Mouse (Mus musculus) thymus, adult 2 months (tissue): ENCODE results near the gene Cachd1.

Experiments
- CTCF ChIP-seq: fragments of 200-500 bp; IDR thresholded peaks from 2 replicates; pipeline ENCODE4 v1.5.1; 2012; ENCODE audit warnings: mild to moderate bottlenecking, control low read depth, low read length, moderate library complexity, borderline replicate concordance; ENCODE audit not compliant: control insufficient read depth, poor library complexity, insufficient read depth; ENCODE audit errors: extremely low read depth
- POLR2A ChIP-seq: fragments of 200-500 bp; IDR thresholded peaks from 2 replicates; pipeline ENCODE4 v1.6.1; 2012; ENCODE audit warnings: mild to moderate bottlenecking, low read length, control low read depth, moderate library complexity; ENCODE audit not compliant: control insufficient read depth, poor library complexity, insufficient read depth; ENCODE audit errors: extremely low read depth

DNA sequence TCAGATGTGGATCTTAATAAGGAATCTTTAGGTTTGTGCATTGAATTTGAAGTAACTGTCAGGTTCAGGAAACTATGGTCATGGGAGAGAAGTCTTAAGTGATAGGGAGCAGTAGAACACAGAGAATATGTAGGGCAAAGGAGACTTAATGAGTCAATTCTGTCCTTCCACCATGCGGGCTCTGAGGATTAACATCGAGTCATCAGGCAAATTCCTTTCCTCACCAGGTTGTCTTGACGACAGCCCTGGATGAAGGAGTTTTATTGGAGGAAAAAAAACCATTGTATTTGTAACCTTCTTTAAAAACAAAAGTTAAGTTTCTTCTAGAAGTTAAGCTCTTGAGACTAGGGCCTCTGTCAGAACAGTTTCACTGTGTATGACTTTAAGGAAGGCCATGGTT is 100.9 kb downstream of the Cachd1 start:
- no peak for TF ChIP-seq POLR2A
- TF ChIP-seq CTCF = no peak
